Mouse (Mus musculus) neutrophil, adult 65 days (primary cell): ENCODE data around the gene Olfr572. TPM values are rescaled to one million over a fixed set of nuclear protein-coding genes. Genes with fewer than 3 reads are reported as not detected.

Source experiments
- total RNA-seq: library from RNA; stranded (reverse); gene quantifications from 2 replicates; pipeline ENCODE4 v1.2.4, GENCODE M21; 2023

Olfr572 gene
- total RNA-seq, result not detected in 2 replicates

DNA sequence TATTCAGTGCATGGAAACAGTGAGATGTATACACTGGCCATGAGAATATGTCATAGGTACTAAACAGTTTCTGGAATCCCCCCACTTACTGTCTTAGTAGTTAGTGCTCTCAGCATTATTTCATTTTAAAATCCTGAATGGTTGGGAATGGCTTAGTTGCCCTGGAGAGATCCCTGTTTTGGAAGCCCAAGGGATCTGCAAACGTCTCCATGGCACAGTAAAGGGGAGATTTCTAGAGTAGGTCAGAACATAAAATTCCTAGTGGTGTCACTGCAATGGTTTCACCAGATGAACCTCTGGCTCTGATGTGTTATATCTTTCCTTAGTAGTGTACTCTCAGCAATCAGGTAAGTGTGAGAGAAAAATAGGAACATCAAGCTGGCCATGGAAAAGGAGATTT is at the start of gene Olfr572:
TSS of gene Olfr572 (plus strand) at position 301 of the 400 bp plus-strand sequence.

DNA sequence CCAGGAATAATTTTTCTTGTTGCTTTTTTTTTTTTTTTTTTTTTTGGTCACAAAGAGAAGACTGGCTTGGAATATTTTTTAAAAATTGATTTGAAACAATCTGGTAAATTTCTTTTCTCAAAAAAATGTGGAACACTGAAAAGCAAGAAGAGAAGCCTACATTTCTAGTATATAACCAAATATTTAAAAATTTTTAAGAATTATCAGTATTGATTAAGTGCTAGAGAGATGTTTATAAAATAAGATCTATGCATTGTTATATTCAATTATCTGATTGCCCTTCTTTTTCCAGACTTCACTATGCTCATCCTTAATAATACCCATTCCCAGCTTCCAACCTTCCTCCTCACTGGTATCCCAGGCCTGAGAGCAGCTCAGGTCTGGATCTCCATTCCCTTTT is 47.4 kb upstream of the Olfr572 start, which contains the start of gene Olfr568:
TSS of gene Olfr568 (plus strand) at position 301 of the 400 bp plus-strand sequence.

DNA sequence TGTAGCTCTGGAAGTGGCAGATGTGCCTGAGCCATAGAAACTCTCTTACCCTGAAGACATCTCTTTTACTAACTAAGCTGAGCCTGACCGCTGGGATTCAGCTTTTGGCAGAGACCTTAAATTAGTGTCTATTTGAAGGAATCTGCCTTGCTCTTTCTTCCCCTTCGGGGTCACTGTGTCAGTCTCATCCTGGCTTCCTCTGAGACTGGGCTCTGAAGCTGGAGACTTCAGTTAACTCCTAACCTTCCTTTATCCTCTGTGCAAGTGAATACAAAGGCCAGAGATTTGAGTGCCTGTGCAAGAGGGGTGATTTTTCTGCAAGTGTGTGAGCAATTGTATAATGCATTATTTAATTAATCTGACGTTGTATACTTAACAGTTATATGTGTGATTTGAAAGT is 33.4 kb upstream of the Olfr572 start, which contains the start of gene Olfr569:
TSS of gene Olfr569 (minus strand) at position 101 of the 400 bp plus-strand sequence.

DNA sequence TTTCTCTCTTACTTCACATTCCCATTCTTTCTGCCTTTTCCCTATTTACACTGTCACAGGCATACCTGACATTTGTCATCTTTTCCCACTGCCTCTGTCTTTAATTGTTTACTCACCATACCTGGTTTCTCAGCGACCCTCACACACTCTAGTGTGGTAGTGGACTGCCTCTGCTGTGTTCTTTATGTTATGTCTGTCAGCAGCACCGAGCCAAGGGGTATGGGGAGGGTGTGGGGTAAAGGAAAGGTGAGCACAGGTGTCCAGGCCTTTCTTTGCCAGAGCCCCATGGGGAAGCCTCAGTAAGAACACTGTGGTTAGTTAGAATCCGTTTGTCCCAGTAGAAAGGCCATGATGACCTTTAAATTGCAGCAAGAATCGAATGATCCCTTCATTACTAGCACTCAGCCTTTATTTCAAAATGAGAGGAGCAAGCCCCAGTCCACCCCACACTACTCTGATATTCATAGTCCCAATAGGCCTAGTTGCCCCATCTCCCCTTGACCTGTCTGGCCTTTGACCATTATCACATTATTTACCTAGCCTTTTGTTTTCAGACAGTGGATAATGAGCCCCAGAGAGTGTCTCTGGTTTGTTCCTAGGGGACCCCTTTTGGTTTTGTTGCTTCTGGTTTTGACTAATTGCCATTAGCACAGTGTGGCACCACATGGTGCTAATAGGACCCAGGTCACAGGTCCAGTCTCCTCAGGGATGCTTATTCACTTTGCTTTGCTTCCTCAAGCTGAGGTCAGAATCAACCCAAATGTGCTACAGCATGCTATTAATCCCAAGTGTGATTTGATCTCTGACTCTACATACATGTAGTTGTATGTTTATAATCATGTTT is 7.0 kb upstream of the Olfr572 start, which contains the start of gene Olfr571:
TSS of gene Olfr571 (minus strand) at position 505 of the 844 bp plus-strand sequence.

DNA sequence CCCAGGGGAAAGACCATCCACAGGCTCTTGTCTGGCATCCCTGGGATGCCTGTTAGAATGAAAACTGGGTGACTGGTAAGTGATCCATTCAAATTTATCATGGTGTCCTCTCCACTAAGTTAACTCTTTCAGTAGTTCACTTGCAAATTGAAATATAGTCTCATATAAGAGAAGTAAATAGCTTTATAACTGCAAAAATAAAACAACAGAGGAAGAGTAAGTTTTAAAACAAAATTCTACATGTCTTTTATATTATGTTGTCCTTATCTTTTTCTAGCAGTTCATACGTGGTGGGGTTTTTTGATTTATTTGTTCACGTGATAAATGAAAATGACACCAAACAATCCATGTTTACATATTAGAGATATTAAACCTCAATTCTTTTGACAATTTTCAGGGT is 18.3 kb downstream of the Olfr572 start, which contains the start of gene Olfr573-ps1:
TSS of gene Olfr573-ps1 (minus strand) at position 101 of the 400 bp plus-strand sequence.

DNA sequence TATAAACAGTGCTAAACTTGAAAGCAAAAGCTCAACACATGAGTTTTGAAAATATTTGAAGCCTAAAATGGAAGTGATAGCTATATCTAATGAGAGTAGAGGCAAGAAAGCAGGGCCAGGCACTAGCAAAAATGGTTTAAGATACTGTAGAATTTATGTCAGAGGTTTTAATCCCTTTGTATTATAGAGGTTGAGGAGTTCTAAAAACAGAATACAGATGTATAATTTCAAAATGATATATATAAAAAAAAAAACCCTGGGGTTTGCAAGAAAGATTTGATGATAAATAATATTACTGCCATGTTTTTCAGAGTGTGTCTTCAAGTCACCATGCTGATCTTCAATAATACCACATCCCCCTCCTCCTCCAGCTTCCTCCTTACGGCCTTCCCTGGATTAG is 24.0 kb downstream of the Olfr572 start, which contains the start of gene Olfr574:
TSS of gene Olfr574 (plus strand) at position 301 of the 400 bp plus-strand sequence.

DNA sequence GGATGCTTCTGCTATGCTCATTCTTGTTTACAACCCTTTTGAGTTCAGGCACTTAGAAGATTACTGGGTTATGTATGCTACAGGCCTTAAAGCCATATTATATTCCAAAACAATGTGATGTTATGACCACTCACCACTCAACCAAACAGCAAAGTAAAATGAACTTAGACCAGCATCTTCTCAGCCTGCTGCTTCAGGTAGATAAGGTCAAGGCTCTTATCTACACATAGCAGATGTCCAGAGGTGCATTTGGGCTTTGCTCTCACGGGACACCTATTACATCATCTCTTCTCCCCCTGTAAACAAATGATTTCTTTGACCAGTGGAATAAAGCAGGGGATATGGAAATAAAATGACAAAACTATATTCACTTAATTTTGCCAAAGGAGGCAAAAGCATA is 34.4 kb downstream of the Olfr572 start, which contains the start of gene Olfr575:
TSS of gene Olfr575 (minus strand) at position 183 of the 400 bp plus-strand sequence.

DNA sequence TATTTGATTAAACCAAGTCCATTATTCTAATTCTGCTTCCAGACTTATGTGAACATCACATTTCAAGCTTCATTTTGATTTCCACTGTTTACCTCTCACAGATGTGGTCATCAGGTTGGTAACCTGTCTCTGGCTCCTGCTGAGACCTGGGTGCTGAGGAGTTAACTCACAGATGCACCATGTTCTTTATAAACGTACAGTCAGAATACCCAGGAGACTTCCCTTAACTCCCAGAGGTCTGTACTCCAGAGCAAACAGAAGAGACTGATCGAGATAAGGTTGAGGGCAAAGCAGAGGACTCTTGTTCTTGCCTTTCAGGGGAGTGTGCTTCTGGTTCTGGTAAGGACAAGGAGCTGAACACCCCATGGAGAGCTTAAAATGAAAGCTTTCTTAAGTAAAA is 38.2 kb downstream of the Olfr572 start, which contains the start of gene Olfr576:
TSS of gene Olfr576 (plus strand) at position 301 of the 400 bp plus-strand sequence.

DNA sequence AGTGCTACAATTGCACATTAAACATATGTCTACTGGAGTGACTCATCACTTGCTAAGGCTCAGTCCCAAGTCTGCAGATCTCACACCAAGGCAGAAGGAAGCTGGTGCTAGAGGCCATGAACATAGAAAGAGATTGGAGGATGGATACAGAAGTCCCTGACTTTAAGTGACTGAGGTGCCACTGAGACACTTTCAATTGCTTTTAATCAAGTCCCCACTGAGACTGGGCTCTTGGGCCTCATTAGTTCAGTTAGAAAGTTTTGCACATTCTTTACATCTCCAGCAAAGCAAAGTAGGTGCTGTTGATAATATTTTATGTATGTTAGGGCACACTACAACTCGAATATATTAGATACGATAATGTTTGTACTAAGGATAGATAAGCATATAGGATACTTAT is 51.6 kb downstream of the Olfr572 start, which contains the start of gene Olfr577:
TSS of gene Olfr577 (minus strand) at position 101 of the 400 bp plus-strand sequence.

Other genes with a start within 250 kb of the Olfr572 start
- 2.0 and 2.8 TPM in 2 replicates for gene Trim68, start 237.1 kb upstream of the Olfr572 start, total RNA-seq
- not detected in 2 replicates for gene Olfr557, start 228.5 kb upstream of the Olfr572 start, total RNA-seq
- not detected in 2 replicates for gene Olfr558, start 222.2 kb upstream of the Olfr572 start, total RNA-seq
- not detected in 2 replicates for gene Olfr33, start 205.3 kb upstream of the Olfr572 start, total RNA-seq
- not detected in 2 replicates for gene Olfr559, start 196.9 kb upstream of the Olfr572 start, total RNA-seq
- gene Olfr560, start 165.0 kb upstream of the Olfr572 start, total RNA-seq, result not detected in 2 replicates
- gene Olfr78, start 164.9 kb upstream of the Olfr572 start, total RNA-seq, result not detected in 2 replicates
- gene Olfr561, start 153.2 kb upstream of the Olfr572 start, total RNA-seq, result not detected in 2 replicates
- gene Olfr564, start 120.9 kb upstream of the Olfr572 start, total RNA-seq, result not detected in 2 replicates
- gene Olfr566, start 65.6 kb upstream of the Olfr572 start, total RNA-seq, result not detected in 2 replicates
- gene Olfr568, start 47.3 kb upstream of the Olfr572 start, total RNA-seq, result not detected in 2 replicates
- gene Olfr569, start 33.5 kb upstream of the Olfr572 start, total RNA-seq, result not detected in 2 replicates
- not detected in 2 replicates for gene Olfr570, start 29.8 kb upstream of the Olfr572 start, total RNA-seq
- gene Olfr571, start 6.9 kb upstream of the Olfr572 start, total RNA-seq, result not detected in 2 replicates
- gene Olfr573-ps1, start 18.2 kb downstream of the Olfr572 start, total RNA-seq, result not detected in 2 replicates
- not detected in 2 replicates for gene Olfr574, start 24.1 kb downstream of the Olfr572 start, total RNA-seq
- not detected in 2 replicates for gene Olfr575, start 34.4 kb downstream of the Olfr572 start, total RNA-seq
- gene Olfr576, start 38.3 kb downstream of the Olfr572 start, total RNA-seq, result not detected in 2 replicates
- gene Olfr577, start 51.5 kb downstream of the Olfr572 start, total RNA-seq, result not detected in 2 replicates
- not detected in 2 replicates for gene Olfr578, start 64.9 kb downstream of the Olfr572 start, total RNA-seq
- gene Olfr582, start 113.6 kb downstream of the Olfr572 start, total RNA-seq, result not detected in 2 replicates
- gene Olfr583, start 126.9 kb downstream of the Olfr572 start, total RNA-seq, result not detected in 2 replicates
- gene Olfr584, start 157.5 kb downstream of the Olfr572 start, total RNA-seq, result not detected in 2 replicates
- gene Olfr585, start 173.3 kb downstream of the Olfr572 start, total RNA-seq, result not detected in 2 replicates
- gene Olfr586, start 201.2 kb downstream of the Olfr572 start, total RNA-seq, result not detected in 2 replicates
- gene Olfr588-ps1, start 216.5 kb downstream of the Olfr572 start, total RNA-seq, result not detected in 2 replicates
- not detected in 2 replicates for gene Olfr589, start 231.9 kb downstream of the Olfr572 start, total RNA-seq